Mouse (Mus musculus) ES-E14 (cell line): ENCODE measurements around the gene Arhgap35.

Experiments
- CHD2 ChIP-seq: IDR thresholded peaks from 2 replicates; pipeline ENCODE4 v1.6.1; 2014; ENCODE audit warnings: mild to moderate bottlenecking, low read depth, low read length, inconsistent platforms
- MAFK ChIP-seq: IDR thresholded peaks from 2 replicates; pipeline ENCODE4 v1.6.1; 2014; ENCODE audit warnings: mild to moderate bottlenecking, low read depth, low read length, inconsistent platforms; ENCODE audit not compliant: insufficient read depth
- ZNF384 ChIP-seq: IDR thresholded peaks from 2 replicates; pipeline ENCODE4 v1.6.1; 2012; ENCODE audit warnings: low read depth, low read length, inconsistent platforms

- TF ChIP-seq ZNF384: no peak
- TF ChIP-seq MAFK: no peak
- no peak for TF ChIP-seq CHD2
Measured at GRCm38 (mm10) chr7:16461151-16461550, 153.6 kb downstream of the Arhgap35 start.
